Comparison of ENCODE assay signal across 11 mouse cellular contexts in the genomic region with DNA sequence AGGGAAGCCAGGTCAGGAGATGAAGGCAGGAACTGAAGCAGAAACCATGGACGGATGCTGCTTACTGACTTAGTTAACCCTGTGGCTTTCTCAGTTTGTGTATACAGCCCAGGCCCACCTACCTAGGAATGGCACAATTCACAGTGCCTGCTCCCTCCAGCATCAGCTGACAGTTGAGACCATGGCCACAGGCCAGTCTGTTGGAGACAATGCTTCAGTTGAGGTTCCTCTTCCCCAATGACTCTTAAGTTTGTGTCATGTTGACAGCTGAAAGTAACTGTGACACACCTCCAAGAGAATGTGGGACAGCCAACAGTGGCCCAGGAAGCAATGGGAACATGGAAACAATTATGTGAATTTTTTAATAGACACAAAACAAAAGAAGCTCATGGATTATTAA.
"Had no signal": no experiment of that assay in that cellular context is flagged by ENCODE, and none has a peak within 500 bp of the region (broad histone marks: within the 10 kb centered on the region; RNA-seq: fewer than 3 reads in every experiment).

No protein-coding gene starts in this region.

- DNase-seq: kidney, adult 11 months; kidney, adult 9 months; kidney, postnatal 4 days; thymus, postnatal 36 days had no signal

- H3K27me3 ChIP-seq: liver, embryonic 12.5 days; midbrain, embryonic 15.5 days; neural tube, embryonic 13.5 days; stomach, embryonic 15.5 days had no signal

- H3K36me3 ChIP-seq: midbrain, embryonic 10.5 days; midbrain, embryonic 15.5 days; neural tube, embryonic 13.5 days; stomach, embryonic 15.5 days had no signal

- H3K27ac ChIP-seq: kidney, postnatal 0 days; limb, embryonic 10.5 days; midbrain, embryonic 10.5 days; midbrain, embryonic 15.5 days; neural tube, embryonic 13.5 days; stomach, embryonic 15.5 days had no signal

- ATAC-seq: liver, embryonic 12.5 days; midbrain, embryonic 15.5 days had no signal

- H3K4me1 ChIP-seq: limb, embryonic 10.5 days; midbrain, embryonic 15.5 days; stomach, embryonic 15.5 days had no signal

- H3K4me3 ChIP-seq: limb, embryonic 10.5 days; liver, embryonic 12.5 days; midbrain, embryonic 10.5 days; midbrain, embryonic 15.5 days; neural tube, embryonic 13.5 days; stomach, embryonic 15.5 days had no signal

- H3K9me3 ChIP-seq: limb, embryonic 10.5 days; liver, embryonic 12.5 days; midbrain, embryonic 10.5 days; midbrain, embryonic 15.5 days; neural tube, embryonic 13.5 days; stomach, embryonic 15.5 days had no signal
